Mouse (Mus musculus) adrenal gland (tissue): ENCODE measurements around the gene Lrp5.

Source experiments
- intact Hi-C: fragments of 180-260 bp; cut with DNase I; formaldehyde crosslinking; loops from one replicate; pipeline ENCODE4 v1.15.1; 2025

Lrp5 gene

DNA sequence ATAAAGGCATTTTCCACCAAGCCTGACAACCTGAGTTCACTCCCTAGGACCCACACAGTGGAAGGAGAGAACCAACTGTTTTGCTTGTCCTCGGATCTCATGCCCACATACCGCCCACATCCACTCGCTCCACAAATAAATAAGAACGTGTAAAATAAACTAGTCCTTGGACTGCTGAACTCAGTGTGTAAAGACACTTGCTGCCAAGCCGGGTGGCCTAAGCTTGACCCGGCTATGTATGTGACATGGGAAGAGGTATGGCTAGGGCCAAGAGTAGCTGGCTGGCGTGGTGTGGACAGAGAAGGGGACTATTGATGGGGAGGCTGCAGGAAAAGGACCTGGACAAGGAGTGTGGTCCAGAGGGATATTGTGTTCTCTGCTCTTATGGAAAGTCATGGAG lies 11.7 kb upstream of the Lrp5 start:
- intact Hi-C loops, result loop anchor here (5.0 kb wide), 1 partner anchor 76 kb away; no protein-coding TSS in a partner anchor

DNA sequence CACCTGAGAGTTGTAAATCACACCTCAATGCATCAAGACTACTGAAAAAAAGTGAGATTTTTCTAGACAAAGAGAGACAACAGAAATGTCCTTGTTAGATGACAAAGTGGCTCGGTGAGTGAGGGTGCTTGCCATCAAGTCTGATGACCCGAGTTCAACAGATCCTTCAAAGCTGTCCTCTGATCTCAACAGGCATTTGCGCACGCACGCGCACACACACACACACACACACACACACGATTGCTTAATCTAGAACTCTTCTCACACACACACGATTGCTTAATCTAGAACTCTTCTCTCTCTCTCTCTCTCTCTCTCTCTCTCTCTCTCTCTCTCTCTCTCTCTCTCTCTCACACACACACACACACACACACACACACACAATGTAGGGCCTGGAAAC lies 9.6 kb upstream of the Lrp5 start:
- intact Hi-C loops, result loop anchor here (5.0 kb wide), 1 partner anchor 74 kb away; no protein-coding TSS in a partner anchor

DNA sequence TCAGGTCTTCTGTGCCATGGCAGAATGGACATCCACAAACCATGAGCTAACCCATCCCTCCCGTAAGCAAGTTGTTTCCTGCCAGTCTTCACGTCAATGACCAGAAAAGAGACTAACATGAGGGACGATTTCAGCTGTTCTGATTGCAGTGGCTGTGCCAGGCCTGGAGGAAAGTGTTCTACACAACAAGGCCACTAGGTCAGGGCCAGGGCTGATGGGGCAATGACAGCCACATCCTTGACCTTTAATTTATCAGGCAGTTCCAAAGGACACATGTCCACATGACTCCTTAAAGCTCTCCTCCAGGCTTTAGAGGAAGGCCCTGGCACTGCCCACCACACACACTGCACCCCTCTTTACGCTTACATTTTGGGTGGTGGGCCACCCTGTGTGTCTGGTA lies 9.1 kb upstream of the Lrp5 start:
- intact Hi-C loops, result loop anchor here (5.0 kb wide), 1 partner anchor 73 kb away; no protein-coding TSS in a partner anchor

DNA sequence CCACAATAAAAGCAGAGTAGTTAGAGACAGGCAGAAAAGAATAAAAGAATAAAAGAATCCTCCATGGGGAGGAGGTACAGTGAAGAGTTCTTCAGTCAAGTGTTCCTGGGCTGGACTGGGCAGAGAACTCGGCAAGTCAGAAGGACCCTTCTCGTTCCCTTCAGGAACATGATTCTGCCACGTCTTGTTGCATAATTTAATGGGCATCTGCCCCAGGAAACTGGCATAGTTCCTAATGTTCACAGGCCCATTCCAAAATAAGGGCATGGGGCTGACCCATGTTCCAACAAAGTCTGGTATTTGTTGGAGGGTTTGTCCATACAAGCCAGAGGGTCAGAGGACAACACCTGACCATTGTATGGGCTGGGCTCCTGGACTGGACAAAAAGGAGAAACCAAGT lies 8.6 kb upstream of the Lrp5 start:
- intact Hi-C loops, result loop anchor here (5.0 kb wide), 1 partner anchor 73 kb away; no protein-coding TSS in a partner anchor

DNA sequence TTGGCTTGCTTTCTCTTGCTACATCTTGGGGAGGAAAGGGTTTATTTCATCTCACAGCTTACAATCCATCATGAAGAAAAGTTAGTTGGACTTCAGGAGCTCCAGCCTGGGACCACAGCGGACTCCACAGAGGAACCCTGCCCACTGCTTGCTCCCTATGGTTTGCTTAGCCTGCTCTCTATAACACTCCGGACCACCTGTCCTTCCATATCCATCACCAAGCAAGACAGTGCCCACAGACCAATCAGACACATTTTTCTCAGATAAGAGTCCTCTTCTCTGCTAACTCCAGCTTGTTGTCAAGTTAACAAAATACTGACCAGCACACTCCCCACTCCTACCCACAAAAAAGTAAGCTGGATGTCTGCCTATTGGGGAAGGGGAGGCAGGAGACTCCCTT lies 8.1 kb upstream of the Lrp5 start:
- intact Hi-C loops, result no loop called here

DNA sequence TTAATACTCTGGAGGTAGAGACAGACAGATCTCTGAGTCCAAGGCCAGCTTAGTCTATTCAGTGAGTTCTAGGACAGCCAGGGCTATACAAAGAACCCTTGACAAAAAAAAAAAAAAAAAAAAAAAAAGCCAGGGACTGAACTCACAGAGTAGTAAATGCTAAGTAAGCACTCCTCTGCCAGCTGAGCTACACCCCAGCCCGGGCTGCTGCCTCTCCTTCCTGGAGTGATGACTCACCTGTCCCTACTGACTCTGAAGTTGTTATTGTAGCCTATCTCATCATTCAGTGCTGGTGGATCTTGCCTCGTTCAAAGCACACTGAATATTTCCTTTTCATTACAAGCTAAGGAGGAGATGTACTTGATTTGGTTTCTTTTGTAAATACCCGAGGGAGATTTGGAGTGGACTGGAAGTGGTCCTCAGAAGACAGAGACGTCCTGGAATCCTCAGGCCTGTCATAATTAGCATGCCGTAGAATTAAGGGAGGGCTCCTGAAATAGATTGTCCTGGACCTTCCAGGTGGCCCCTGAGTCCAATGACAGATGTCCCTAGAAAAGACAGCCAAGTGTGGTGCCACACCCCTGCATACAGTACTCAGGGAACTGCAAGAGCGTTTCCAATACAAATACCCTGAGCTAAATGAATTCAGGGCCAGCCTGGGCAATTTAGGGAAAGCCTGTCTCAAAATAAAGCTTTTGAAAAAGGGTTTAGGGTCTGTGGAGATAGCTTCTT lies 6.2 kb upstream of the Lrp5 start:
- intact Hi-C loops, result no loop called here

DNA sequence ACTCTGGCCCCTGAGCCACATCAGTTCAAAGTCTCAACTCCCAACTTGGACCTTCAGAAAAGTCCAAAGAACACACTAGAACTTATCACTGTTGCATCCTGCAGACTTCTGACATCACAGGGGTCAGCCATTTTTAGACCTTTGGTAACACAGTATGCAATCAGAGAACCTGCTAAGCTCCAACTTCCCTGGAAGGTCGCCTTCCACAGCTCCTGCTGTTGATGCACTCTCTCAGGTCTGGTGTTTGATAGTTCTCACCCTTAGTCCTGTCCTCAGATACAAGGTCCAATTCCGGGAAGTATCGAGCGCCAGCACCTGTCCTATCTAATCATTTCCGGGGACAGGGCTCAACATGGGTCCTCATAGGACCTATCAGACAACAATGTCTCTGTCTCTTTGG lies 5.0 kb upstream of the Lrp5 start:
- intact Hi-C loops, result no loop called here

DNA sequence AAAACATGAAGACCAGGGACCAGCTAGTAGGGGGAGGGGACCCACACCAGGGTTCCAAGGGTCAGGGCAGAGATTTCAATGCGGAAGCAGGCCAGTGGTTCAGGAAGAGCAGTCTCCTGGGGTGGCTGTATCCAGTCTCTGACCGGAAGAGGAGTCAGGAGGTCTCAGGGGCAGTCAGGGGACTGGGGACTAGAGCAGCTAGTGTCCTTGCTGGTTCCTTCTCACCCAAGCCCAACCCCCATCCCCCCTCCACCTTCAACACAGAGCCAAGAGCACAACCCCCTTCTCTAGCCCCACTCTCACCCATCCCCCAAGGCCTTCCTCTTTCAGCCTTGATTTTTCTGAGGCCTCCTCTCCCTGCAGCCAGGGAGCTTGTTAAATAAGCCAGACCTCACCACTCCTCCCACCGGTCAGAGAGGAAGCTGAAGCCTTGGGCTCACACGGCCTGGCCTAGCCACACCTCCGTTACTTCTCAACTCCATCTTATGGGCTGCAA lies 1.4 kb upstream of the Lrp5 start:
- intact Hi-C loops, result no loop called here

DNA sequence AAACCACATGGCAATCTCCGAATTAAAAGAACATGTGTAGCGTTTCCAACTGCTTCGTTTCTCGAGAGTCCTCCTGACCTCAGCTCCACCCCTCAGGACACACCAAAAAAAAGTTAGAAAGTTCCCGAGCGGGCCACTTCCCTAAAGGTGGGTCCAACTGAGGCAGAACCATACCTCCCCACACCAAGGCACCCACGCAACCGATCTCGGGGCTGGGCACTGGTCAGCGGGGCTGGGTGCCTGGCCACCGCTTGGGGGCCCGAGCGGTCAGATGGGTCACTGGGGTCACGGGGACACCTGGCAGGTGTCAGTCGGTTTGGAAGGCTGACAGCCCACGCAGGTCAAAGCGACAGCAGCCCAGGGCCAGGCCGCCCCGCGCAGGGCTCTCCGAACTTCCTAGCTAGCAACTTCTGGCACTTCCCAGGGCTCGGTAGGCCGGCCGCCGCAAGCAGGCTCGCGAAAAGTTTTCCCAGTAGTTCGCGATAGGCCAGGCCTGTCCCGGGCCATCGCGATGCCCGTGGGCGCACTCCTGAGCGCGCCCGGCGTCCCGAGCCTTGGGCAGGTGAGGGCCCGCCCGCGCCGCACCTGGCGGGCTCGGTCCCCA lies 651 bp downstream of the Lrp5 start:
- intact Hi-C loops, result no loop called here

DNA sequence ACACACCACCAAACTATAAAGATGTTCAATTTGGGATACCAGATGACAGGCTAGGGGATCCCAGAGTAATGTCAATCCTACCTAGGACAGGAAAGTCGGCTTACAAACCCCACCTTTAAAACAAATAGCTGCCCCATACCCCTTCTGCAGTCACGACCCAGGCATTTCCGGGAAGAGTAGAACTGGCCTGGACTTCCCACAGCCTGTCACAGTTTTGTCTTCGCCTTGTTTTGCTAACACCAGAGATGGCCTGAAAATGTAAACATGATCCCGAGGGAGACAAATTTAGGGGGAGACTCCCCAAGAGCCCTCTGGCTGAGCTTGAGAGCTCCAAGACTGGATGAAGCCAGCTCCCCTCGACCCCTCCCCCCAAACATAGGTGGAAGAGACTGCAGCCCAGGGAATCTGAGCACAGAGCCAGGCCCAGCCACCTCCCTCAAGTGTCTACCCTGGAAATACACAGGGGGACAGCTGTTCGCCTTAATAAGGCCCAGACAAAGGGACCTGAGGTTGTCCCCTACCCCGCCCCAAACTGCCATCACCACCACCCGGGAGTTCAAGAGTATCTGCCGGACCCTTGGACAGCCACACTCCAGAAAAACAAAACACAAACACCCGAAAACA lies 1.3 kb downstream of the Lrp5 start:
- intact Hi-C loops, result no loop called here

DNA sequence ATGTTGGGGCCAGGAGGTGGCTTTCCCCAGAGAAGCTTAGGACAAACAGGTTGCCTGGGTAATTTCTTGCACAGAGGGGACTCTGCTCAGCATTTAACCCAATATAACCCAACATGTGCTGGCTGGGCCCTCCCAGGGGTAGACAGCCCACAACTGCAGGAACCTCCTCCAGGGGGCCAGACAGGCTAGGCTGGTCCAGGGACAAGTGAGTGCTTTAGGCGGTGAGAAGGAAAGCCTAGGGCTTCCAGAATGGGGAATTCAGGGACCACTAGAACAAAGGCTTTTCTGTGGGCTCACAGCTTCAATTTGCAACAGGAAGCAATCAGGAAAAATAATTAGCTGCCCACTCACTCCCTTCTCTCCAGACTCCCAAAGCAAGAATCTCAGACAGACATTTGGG lies 1.9 kb downstream of the Lrp5 start:
- intact Hi-C loops, result no loop called here

DNA sequence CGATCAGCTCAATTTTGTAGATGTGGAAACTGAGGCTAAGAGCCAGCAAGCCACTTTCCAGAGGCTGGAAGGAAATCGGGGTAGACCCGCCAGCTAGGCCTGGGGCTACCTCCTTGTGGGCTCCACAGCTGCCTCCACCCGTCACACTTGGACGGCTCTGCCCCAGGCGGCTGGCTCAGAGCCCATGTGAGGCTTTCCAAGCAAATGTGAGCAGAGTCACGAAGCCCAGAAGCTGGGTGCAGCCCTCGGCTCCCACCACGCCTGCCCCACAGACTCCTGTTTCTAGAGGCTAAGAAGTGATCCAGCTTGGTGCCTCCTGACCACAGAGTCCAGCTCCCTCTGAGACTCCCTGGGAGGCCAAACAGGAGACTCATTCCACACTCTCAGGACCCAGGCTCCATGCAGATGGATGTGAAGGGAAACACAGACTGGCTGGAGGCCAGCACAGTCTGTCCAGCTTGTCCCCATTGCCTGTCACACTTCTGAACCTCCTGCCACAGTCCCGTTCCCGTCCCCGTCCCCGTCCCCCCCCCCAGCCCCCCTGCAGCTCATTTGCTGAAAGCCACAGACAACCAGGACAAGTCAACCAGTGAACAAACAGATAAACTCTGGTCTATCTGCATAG lies 4.9 kb downstream of the Lrp5 start:
- intact Hi-C loops, result no loop called here

DNA sequence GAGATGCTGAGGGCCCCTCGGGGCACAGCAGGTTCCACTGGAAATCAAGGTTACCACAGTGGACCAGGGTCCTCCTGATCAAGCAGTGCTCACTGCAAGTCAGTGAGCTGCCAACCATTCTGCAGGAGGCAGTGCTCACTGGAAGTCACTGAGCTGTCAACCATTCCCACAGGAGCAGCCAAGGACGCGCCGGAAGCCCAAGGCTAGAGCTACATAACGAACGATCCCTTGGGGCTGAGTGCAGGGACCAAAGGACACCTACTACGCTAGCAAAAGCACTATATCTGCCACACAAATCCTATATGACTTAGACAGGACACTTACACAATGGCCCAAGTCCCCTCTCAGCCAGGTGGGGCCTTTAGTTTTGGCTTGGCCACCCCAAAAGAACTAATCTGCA lies 5.6 kb downstream of the Lrp5 start:
- intact Hi-C loops, result no loop called here

DNA sequence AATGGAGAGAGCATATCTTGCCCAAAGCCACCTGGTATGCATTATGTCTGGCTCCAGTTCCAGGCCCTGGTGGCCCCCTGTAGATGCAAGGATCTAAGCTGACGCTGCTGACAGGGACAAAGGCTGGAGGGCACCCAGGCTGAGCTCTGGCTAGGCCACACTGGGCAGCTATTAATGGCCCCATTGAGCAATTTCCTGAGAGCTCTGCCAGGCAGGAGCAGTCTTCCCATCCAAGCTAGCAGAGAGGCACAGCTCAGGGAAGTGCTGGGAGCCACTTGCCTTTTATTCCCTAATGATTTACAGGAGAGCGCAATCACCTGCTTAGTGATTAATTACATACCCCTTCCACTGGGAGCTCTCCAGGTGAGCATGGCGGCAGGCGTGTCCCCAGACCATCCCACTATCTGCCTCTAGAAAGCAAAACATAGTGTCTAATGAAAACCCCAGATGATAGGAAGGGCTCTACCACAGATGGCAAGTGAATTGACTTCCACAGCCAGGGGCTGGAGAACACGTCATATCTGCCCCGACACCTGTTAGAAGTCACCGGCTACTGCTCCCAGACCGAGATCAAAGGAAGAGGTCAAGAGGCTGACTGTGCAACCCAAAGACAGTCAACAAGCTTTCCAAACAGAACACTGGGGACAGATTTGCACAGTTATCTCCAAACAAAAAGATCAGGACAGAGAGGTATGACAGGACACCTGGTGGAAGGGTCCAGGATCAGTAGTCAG lies 12.1 kb downstream of the Lrp5 start:
- intact Hi-C loops, result no loop called here

DNA sequence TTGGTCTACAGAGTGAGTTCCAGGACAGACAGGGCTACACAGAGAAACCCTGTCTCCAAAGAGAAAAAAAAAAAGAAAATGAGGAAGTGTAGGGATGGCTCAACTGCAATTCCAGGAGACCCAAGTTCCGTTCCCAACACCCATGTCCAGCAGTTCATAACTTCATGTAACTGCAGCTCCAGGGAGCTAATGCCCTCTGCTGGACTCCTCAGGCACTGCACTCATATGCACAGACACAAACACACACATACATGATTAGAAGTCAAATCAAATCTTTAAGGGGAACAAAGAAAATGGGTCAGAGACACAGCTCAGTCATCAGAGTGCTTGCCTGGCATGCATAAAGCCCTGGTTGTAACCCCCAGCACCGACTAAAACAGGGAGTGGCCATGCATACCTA lies 13.2 kb downstream of the Lrp5 start:
- intact Hi-C loops, result no loop called here

DNA sequence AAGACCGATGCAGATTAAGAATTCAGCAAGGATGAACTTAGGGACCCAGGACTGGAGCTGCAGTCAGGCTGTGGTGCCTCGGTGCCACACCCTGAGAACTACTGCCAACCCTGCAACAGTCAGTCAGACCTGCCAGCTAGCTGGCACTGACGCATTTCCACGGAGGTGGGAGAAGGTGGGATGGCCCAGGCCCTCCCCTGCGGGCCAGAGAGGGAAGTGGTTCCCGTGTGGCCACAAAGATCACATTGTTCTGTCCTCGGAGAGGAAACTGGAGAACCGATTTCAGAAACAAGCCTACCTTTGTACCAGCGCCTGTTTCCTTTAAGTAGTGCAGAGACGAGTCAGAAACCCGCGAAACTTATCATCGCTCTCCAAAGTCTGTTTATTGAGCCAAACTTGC lies 17.3 kb downstream of the Lrp5 start:
- intact Hi-C loops, result no loop called here

DNA sequence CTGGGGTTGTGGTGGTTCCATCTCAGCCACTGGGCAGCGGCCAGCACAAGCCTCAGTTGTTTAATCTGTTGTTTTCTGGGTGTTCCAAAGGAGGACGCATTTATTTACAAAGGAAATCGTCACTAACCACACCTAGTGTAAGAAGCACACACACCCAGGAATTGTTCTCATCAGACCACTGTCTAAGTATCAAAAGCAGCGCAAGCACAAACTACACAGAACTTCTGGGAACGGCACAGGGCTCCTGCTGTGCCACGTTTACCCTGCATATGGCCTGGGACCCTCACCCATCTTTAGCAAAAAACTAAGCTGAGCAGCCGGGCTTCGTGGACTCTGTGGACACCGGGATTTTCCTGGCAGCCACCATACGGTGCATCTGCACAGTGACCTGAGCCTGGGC lies 17.8 kb downstream of the Lrp5 start:
- intact Hi-C loops, result no loop called here

DNA sequence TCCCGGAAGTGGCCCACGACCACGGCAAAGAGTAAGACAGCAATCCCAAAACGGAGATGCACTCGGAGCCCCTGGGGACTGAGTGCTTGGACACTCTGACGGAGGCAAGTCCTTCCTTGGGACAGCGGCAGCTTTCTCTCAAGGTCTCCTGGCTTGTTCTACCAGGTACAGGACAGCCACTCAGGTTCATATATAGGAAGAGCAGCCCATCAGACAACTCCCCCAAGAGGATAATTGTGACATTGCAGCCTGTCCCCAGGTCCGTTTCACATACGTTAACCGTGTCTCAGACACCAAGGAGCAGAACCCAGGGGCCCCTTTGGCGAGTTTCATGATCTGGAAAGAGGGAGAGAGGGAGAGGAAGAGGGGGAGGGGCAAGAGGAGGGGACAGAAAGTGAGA lies 18.4 kb downstream of the Lrp5 start:
- intact Hi-C loops, result no loop called here

DNA sequence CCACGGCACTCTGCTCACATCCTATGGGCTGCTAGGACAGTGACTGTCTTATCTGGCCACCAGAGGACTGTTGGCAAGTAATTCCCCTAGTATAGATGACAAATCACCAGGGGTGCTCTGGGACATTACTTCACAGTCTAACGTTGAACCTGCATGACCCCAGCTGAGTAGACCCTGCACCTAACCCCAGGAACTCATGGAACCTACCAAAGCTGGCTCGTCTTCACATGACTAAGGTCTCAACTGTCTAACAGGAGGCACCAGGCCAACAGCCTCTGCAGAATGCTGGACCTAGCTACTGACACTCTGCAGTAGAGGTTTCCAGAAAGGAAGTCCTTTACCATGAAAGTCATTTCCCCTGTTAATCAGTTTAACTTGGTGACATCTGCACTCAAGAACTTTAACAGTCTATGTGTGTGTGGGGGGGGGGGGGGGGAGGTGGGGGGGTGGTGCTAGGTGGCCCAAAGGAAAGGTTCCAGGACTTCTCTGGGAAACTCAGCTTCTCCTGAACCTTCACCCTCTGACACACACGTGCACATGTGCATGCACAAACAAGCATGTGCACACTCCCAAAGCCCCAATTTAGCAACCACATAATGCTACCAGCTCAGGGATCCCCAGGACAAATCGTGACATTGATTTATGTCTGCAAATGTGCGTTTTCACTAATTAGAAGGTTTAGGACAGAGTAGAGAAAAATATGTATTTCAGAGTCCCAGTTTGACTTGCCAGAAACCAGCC lies 19.0 kb downstream of the Lrp5 start:
- intact Hi-C loops, result no loop called here

DNA sequence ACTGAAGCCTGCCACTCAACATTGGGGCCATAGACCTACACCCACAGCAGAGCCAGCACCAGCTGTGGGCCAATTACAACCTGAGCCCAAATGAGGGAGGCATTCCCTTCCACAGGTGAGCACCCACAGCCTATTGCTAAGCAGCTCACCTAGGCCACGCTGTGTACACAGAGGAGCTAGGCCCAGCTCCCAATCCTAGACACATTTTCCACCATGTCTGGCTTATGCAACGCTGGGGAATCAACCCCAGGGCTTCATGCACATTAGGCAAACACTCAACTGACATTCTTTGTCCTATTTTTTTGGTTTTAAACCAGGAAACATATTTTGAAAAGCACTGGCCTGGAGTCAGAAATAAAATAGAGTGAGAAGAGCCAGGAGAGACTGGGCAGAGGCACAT lies 19.7 kb downstream of the Lrp5 start:
- intact Hi-C loops, result no loop called here

DNA sequence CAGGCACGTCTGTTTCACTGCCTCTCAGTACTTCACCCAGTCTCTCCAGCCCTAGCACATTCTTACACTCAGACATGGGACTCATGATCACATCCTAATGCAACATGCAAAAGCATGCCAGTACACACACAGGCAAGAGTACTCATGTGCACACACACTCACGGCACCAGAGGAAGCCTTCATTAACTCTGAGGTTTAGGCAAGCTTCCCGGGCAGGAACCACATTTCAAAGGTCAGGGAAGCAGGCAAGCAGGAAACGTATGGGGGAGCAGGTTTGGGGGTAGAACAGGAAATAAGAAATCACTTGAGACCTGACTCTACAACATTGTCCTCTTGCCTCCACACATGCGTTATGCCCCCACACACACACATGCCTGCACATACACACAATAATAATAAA lies 20.9 kb downstream of the Lrp5 start:
- intact Hi-C loops, result no loop called here
